Mouse (Mus musculus) liver, embryonic 16.5 days (tissue): ENCODE results near the gene Pdgfd. TPM values are rescaled to one million over a fixed set of nuclear protein-coding genes. Genes with fewer than 3 reads are reported as not detected.
A peak's percentile ranks its signal among the peaks of the same experiment; 100 is the strongest.

ENCODE experiments used
- ATAC-seq: fragments of 200-750 bp; cut with Nextera tagmentation; 2 replicates; pipeline ENCODE4 v1.8.0; 2017; ENCODE audit warnings: low read depth, mild to moderate bottlenecking, moderate number of reproducible peaks, moderate library complexity
- H3K27ac ChIP-seq: fragments of 300-500 bp; sonication (generic); 2 replicates; pipeline ENCODE4 v1.5.1; 2014; ENCODE audit warnings: mild to moderate bottlenecking, low read length
- H3K27me3 ChIP-seq: fragments of 300-500 bp; sonication (generic); 2 replicates; pipeline ENCODE4 v1.6.1; 2014; ENCODE audit warnings: low read depth, low read length, mixed read lengths; ENCODE audit not compliant: control insufficient read depth, insufficient read depth
- H3K36me3 ChIP-seq: fragments of 300-500 bp; sonication (generic); 2 replicates; pipeline ENCODE4 v1.6.1; 2014; ENCODE audit warnings: mild to moderate bottlenecking; ENCODE audit not compliant: control insufficient read depth, insufficient read depth
- H3K4me1 ChIP-seq: fragments of 300-500 bp; sonication (generic); 2 replicates; pipeline ENCODE4 v1.6.1; 2014; ENCODE audit warnings: low read depth, low read length, mixed read lengths; ENCODE audit not compliant: control insufficient read depth
- H3K4me2 ChIP-seq: fragments of 300-500 bp; sonication (generic); 2 replicates; pipeline ENCODE4 v1.6.1; 2014; ENCODE audit warnings: low read depth, low read length, mixed read lengths
- H3K4me3 ChIP-seq: fragments of 300-500 bp; sonication (generic); 2 replicates; pipeline ENCODE4 v1.5.1; 2014; ENCODE audit warnings: low read depth, mild to moderate bottlenecking, low read length
- H3K9ac ChIP-seq: fragments of 300-500 bp; sonication (generic); 2 replicates; pipeline ENCODE4 v1.6.1; 2014; ENCODE audit warnings: low read depth, low read length
- H3K9me3 ChIP-seq: fragments of 300-500 bp; sonication (generic); replicated peaks from 2 replicates; pipeline ENCODE4 v1.6.1; 2016; ENCODE audit warnings: low read length; ENCODE audit not compliant: control insufficient read depth
- WGBS: fragments of 180-500 bp; shearing (Covaris S2); extraction: QIAGEN DNeasy Blood & Tissue Kit; methylation state at CpG from one replicate; pipeline ENCODE4 v1.1.7; 2014; ENCODE audit not compliant: insufficient replicate concordance; 5-methylcytosine and 5-hydroxymethylcytosine counted together
- polyA plus RNA-seq: library from polyadenylated mRNA; unstranded; fragments of >200 nt; fragmentation: Nextera tagmentation; extraction: Ambion mirVana; gene quantifications from 2 replicates; pipeline ENCODE4 v1.2.1, GENCODE M21; 2015

Pdgfd gene
- polyA plus RNA-seq, result 0.41 and 0.53 TPM in 2 replicates

GRCm38 (mm10) chr9:6168391-6169037 lies at the start of gene Pdgfd:
Pdgfd (plus strand) TSS chr9:6168584.
- H3K27ac ChIP-seq, result no peak within 1 kb of the TSS
- H3K36me3 ChIP-seq, result no peaks in the 10 kb centered on the region
- peak within 1 kb of the TSS; percentile 47 for H3K4me3 ChIP-seq
- peak within 1 kb of the TSS; percentile 57 for H3K4me2 ChIP-seq
- no peaks in the 10 kb centered on the region for H3K9me3 ChIP-seq
- H3K27me3 ChIP-seq, result no peaks in the 10 kb centered on the region
- H3K4me1 ChIP-seq, result no peaks in the 10 kb centered on the region; the same call in 1 of the 2 replicates
- no peak within 1 kb of the TSS for H3K9ac ChIP-seq
- WGBS, result 4% methylated on average over 32 of the region's 32 CpGs
- ATAC-seq, result peak; percentile 84

GRCm38 (mm10) chr9:6169038-6169431 lies 651 bp downstream of the Pdgfd start:
- Histone ChIP-seq H3K4me1 (no peaks in the 10 kb centered on the region; the same call in 1 of the 2 replicates), H3K27ac (no peak overlapping the region), H3K27me3 (no peaks in the 10 kb centered on the region), H3K9ac (no peak overlapping the region), H3K9me3 (no peaks in the 10 kb centered on the region), H3K36me3 (no peaks in the 10 kb centered on the region), H3K4me2 (peak overlapping the region; percentile 57), H3K4me3 (peak overlapping the region; percentile 47)
- 33% methylated on average over 3 of the region's 3 CpGs for WGBS
- peak; percentile 67 for ATAC-seq

GRCm38 (mm10) chr9:6170962-6171361 lies 2.6 kb downstream of the Pdgfd start:
- Histone ChIP-seq H3K4me3 (no peak overlapping the region), H3K27me3 (no peaks in the 10 kb centered on the region), H3K9ac (no peak overlapping the region), H3K36me3 (no peaks in the 10 kb centered on the region), H3K27ac (no peak overlapping the region), H3K4me2 (no peak overlapping the region), H3K4me1 (no peaks in the 10 kb centered on the region; the same call in 1 of the 2 replicates), H3K9me3 (no peaks in the 10 kb centered on the region)
- no peak for ATAC-seq
- WGBS, result 71% methylated on average over 9 of the region's 9 CpGs

- no peaks in the 10 kb centered on the region for H3K36me3 ChIP-seq
- no peak overlapping the region for H3K9ac ChIP-seq
- ATAC-seq, result no peak
- WGBS, result 46% methylated on average over 1 of the region's 1 CpGs
- H3K9me3 ChIP-seq, result no peaks in the 10 kb centered on the region
- H3K27me3 ChIP-seq, result no peaks in the 10 kb centered on the region
- no peak overlapping the region for H3K4me2 ChIP-seq
- H3K27ac ChIP-seq, result no peak overlapping the region
- no peak overlapping the region for H3K4me3 ChIP-seq
- H3K4me1 ChIP-seq, result no peaks in the 10 kb centered on the region; the same call in 1 of the 2 replicates
These were observed 4.9 kb downstream of the Pdgfd start for GRCm38 (mm10) chr9:6173276-6173675.

- Histone ChIP-seq H3K4me1 (no peaks in the 10 kb centered on the region), H3K4me3 (no peak overlapping the region), H3K9me3 (no peaks in the 10 kb centered on the region), H3K9ac (no peak overlapping the region), H3K4me2 (no peak overlapping the region), H3K36me3 (no peaks in the 10 kb centered on the region), H3K27ac (no peak overlapping the region), H3K27me3 (no peaks in the 10 kb centered on the region)
- ATAC-seq, result no peak
- WGBS, result 54% methylated on average over 4 of the region's 4 CpGs
These were observed 7.3 kb downstream of the Pdgfd start for GRCm38 (mm10) chr9:6175731-6176130.

GRCm38 (mm10) chr9:6182307-6182923 lies 14.0 kb downstream of the Pdgfd start:
- ATAC-seq, result no peak
- WGBS, result 47% methylated on average over 3 of the region's 3 CpGs
- Histone ChIP-seq H3K9me3 (no peaks in the 10 kb centered on the region), H3K27ac (no peak overlapping the region), H3K27me3 (no peaks in the 10 kb centered on the region), H3K4me3 (no peak overlapping the region), H3K9ac (no peak overlapping the region), H3K4me2 (no peak overlapping the region), H3K36me3 (no peaks in the 10 kb centered on the region), H3K4me1 (no peaks in the 10 kb centered on the region)

- H3K4me3 ChIP-seq, result no peak overlapping the region
- no peaks in the 10 kb centered on the region for H3K36me3 ChIP-seq
These were observed 19.6 kb downstream of the Pdgfd start for GRCm38 (mm10) chr9:6187955-6188354.

GRCm38 (mm10) chr9:6193352-6193751 lies 25.0 kb downstream of the Pdgfd start:
- no peaks in the 10 kb centered on the region for H3K9me3 ChIP-seq
- H3K4me2 ChIP-seq, result no peak overlapping the region
- no peaks in the 10 kb centered on the region for H3K4me1 ChIP-seq
- H3K36me3 ChIP-seq, result no peaks in the 10 kb centered on the region
- no peak overlapping the region for H3K9ac ChIP-seq
- no peak overlapping the region for H3K27ac ChIP-seq
- no peak for ATAC-seq
- WGBS, result 33% methylated on average over 1 of the region's 1 CpGs
- no peak overlapping the region for H3K4me3 ChIP-seq
- no peaks in the 10 kb centered on the region for H3K27me3 ChIP-seq

More at GRCm38 (mm10) chr9:6187955-6188354, 19.6 kb downstream of the Pdgfd start:
- H3K27me3 ChIP-seq, result no peaks in the 10 kb centered on the region
- H3K4me2 ChIP-seq, result no peak overlapping the region
- H3K9ac ChIP-seq, result no peak overlapping the region
- H3K27ac ChIP-seq, result no peak overlapping the region
- 47% methylated on average over 3 of the region's 3 CpGs for WGBS
- H3K4me1 ChIP-seq, result no peaks in the 10 kb centered on the region
- no peak for ATAC-seq
- no peaks in the 10 kb centered on the region for H3K9me3 ChIP-seq

- no peak overlapping the region for H3K9ac ChIP-seq
- ATAC-seq, result no peak
These were observed 44.5 kb downstream of the Pdgfd start for GRCm38 (mm10) chr9:6212862-6213261.

More at GRCm38 (mm10) chr9:6212862-6213261, 44.5 kb downstream of the Pdgfd start:
- no peaks in the 10 kb centered on the region for H3K9me3 ChIP-seq
- WGBS, result 52% methylated on average over 5 of the region's 5 CpGs
- no peaks in the 10 kb centered on the region for H3K4me1 ChIP-seq
- H3K36me3 ChIP-seq, result no peaks in the 10 kb centered on the region
- H3K27me3 ChIP-seq, result no peaks in the 10 kb centered on the region
- H3K27ac ChIP-seq, result no peak overlapping the region
- no peak overlapping the region for H3K4me2 ChIP-seq
- no peak overlapping the region for H3K4me3 ChIP-seq
